Mouse (Mus musculus): ENCODE data around the gene Tcf19. TPM values are rescaled to one million over a fixed set of nuclear protein-coding genes. Genes with fewer than 3 reads are reported as not detected.
"Not testable (repeated sequence)": the region's sequence is repeated elsewhere in the genome, so short reads cannot be mapped to it uniquely, and the experiment has no call there.

The Tcf19 gene
- polyA plus RNA-seq, 1 experiment from 2014 or later: 53.4 TPM

DNA sequence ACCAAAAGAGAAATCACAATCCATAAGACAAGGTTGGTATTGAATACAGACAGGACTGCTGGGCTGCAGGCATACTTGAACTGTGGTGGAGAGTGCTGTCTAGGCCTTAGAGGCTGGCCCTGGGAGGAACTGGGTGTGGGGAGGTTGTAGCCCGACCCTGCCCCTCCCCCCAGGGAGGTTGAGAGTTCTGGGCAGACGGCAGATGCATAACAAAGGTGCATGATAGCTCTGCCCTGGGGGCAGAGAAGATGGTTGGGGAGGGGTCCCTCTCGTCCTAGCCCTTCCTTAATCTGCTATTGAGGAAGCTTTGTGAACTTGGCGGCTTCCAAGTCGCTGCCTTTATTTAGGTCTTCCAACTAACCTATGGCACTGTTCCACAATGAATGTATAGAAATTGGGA, 12.8 kb downstream of the Tcf19 start:
- Histone ChIP-seq H3K36me3 (replicated peaks) (no peaks in the 10 kb centered on the region), H3K4me1 (peaks cover 11% of the 10 kb centered on the region), H3K9ac (no peak overlapping the region), H3K9me3 (no peaks in the 10 kb centered on the region), H3K27ac (no peak overlapping the region), H3K4me2 (no peak overlapping the region), H3K27me3 (peaks cover 47% of the 10 kb centered on the region), H3K4me3 (replicated peaks) (no peak overlapping the region)
- WGBS: 18% methylated on average over 5 of the region's 5 CpGs
- ATAC-seq (ENCODE audit: low FRiP score): no peak

DNA sequence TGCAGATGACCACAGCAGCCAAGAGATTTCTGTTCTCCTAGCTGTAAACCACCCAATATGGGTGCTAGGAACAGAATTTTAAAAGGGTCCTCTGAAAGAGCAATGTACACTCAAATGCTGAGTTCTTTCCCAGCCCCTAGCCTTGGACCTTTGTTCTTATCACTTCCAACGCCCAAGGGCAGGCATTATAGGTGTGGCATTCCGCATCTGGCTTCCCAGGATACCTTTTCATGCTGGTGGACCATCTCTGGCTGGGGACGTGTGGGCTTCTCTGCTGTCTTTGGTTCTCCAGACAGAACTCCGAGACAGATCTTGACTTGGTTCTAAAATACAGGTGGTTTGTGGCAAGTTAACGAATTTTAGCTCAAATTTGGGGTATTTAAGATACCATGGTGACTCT, 13.9 kb downstream of the Tcf19 start:
- H3K27me3 ChIP-seq: peaks cover 39% of the 10 kb centered on the region
- WGBS: 45% methylated on average over 5 of the region's 5 CpGs
- no peak overlapping the region for H3K4me2 ChIP-seq
- ATAC-seq (ENCODE audit: low FRiP score): no peak
- H3K4me3 ChIP-seq (replicated peaks): no peak overlapping the region
- no peaks in the 10 kb centered on the region for H3K36me3 ChIP-seq (replicated peaks)
- no peak overlapping the region for H3K9ac ChIP-seq
- H3K4me1 ChIP-seq: peaks cover 11% of the 10 kb centered on the region
- no peaks in the 10 kb centered on the region for H3K9me3 ChIP-seq
- no peak overlapping the region for H3K27ac ChIP-seq

- ATAC-seq (ENCODE audit: low FRiP score): no peak
- Histone ChIP-seq H3K9ac (no peak overlapping the region), H3K27ac (no peak overlapping the region), H3K9me3 (no peaks in the 10 kb centered on the region), H3K36me3 (replicated peaks) (no peaks in the 10 kb centered on the region), H3K4me1 (peaks cover 11% of the 10 kb centered on the region), H3K27me3 (peaks cover 34% of the 10 kb centered on the region), H3K4me3 (replicated peaks) (no peak overlapping the region), H3K4me2 (no peak overlapping the region)
- WGBS: 3% methylated on average over 6 of the region's 6 CpGs
Observed at GRCm38 (mm10) chr17:35502226-35502625, 14.4 kb downstream of the Tcf19 start.

GRCm38 (mm10) chr17:35497124-35497523, 19.5 kb downstream of the Tcf19 start:
- H3K4me1 ChIP-seq: 0 out of 2 replicates have a peak, but pooled peaks cover under 1% of the 10 kb centered on the region
- H3K36me3 ChIP-seq (replicated peaks): no peaks in the 10 kb centered on the region
- WGBS: 95% methylated on average over 7 of the region's 7 CpGs
- ATAC-seq (ENCODE audit: low FRiP score): no peak
- no peak overlapping the region for H3K4me2 ChIP-seq
- no peak overlapping the region for H3K4me3 ChIP-seq (replicated peaks)
- no peaks in the 10 kb centered on the region for H3K27me3 ChIP-seq
- no peak overlapping the region for H3K9ac ChIP-seq
- no peak overlapping the region for H3K27ac ChIP-seq
- no peaks in the 10 kb centered on the region for H3K9me3 ChIP-seq

DNA sequence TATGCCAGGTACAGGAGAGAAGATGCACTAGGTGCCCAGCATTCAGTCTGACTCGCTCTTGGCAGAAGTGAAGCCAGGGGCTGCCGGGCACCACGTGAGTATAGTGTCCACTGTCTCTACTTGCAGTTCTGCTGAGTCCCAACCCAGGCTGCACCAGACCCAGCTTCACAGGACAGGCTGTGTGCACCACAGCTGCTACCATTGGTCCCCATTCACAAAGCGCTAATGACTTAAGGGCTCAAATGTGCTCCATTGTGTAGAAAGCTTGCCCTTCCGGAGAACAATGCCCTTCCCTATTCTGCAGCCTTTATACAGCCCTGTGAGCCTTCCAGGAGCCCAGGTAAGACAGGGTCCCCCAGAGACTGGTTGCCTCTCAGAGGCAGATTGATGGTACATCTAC, 26.3 kb downstream of the Tcf19 start:
- Histone ChIP-seq H3K36me3 (replicated peaks) (no peaks in the 10 kb centered on the region), H3K27ac (no peak overlapping the region), H3K4me2 (no peak overlapping the region), H3K9ac (no peak overlapping the region), H3K4me1 (no peaks in the 10 kb centered on the region), H3K9me3 (no peaks in the 10 kb centered on the region), H3K27me3 (peaks cover 6% of the 10 kb centered on the region; the same call in 1 of the 2 replicates), H3K4me3 (replicated peaks) (no peak overlapping the region)
- no peak for ATAC-seq (ENCODE audit: low FRiP score)
- WGBS: 46% methylated on average over 5 of the region's 5 CpGs

- ATAC-seq (ENCODE audit: low FRiP score): no peak
- H3K27me3 ChIP-seq: peaks cover 6% of the 10 kb centered on the region; the same call in 1 of the 2 replicates
- H3K27ac ChIP-seq: no peak overlapping the region
- H3K9me3 ChIP-seq: no peaks in the 10 kb centered on the region
- H3K4me1 ChIP-seq: no peaks in the 10 kb centered on the region
- H3K9ac ChIP-seq: no peak overlapping the region
- H3K4me3 ChIP-seq (replicated peaks): no peak overlapping the region
- H3K4me2 ChIP-seq: no peak overlapping the region
- H3K36me3 ChIP-seq (replicated peaks): no peaks in the 10 kb centered on the region
- WGBS: 95% methylated on average over 2 of the region's 2 CpGs
Observed at GRCm38 (mm10) chr17:35488041-35488440, 28.6 kb downstream of the Tcf19 start.

DNA sequence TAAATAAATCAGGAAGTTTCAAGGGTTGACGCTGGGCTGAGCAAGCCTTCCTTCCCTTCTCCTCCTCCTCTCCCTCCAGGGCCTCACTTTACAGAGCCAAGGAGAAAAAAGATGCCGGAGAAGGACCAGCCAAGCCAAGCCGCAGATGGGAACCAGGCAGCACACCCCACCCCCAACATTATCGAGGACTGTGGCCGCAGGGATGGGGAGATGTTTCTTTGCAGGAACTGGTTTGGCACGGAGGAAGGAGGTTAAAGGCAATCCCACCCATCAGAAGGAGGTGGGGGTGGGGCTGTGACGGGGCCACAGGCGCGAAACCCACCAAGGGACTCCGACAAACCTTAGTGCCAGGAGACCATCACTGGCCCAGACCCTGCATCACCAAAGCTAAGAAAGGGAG, 29.9 kb downstream of the Tcf19 start:
- 69% methylated on average over 10 of the region's 10 CpGs for WGBS
- Histone ChIP-seq H3K9me3 (no peaks in the 10 kb centered on the region), H3K4me1 (no peaks in the 10 kb centered on the region), H3K27ac (no peak overlapping the region), H3K4me2 (no peak overlapping the region), H3K36me3 (replicated peaks) (no peaks in the 10 kb centered on the region), H3K4me3 (replicated peaks) (no peak overlapping the region), H3K9ac (no peak overlapping the region), H3K27me3 (peaks cover 6% of the 10 kb centered on the region; the same call in 1 of the 2 replicates)
- no peak for ATAC-seq (ENCODE audit: low FRiP score)

- Histone ChIP-seq H3K4me2 (no peak overlapping the region), H3K27ac (no peak overlapping the region), H3K27me3 (peaks cover 5% of the 10 kb centered on the region; the same call in 1 of the 2 replicates), H3K4me1 (no peaks in the 10 kb centered on the region), H3K9ac (no peak overlapping the region), H3K36me3 (replicated peaks) (no peaks in the 10 kb centered on the region), H3K9me3 (no peaks in the 10 kb centered on the region), H3K4me3 (replicated peaks) (no peak overlapping the region)
- WGBS: 38% methylated on average over 4 of the region's 4 CpGs
- no peak for ATAC-seq (ENCODE audit: low FRiP score)
Observed at GRCm38 (mm10) chr17:35485702-35486101, 30.9 kb downstream of the Tcf19 start.

- no peak overlapping the region for H3K9ac ChIP-seq
- H3K27me3 ChIP-seq: no peaks in the 10 kb centered on the region
- H3K4me3 ChIP-seq (replicated peaks): no peak overlapping the region
- no peaks in the 10 kb centered on the region for H3K4me1 ChIP-seq
- 2% methylated on average over 9 of the region's 9 CpGs for WGBS
- no peaks in the 10 kb centered on the region for H3K9me3 ChIP-seq
- no peak for ATAC-seq (ENCODE audit: low FRiP score)
- no peak overlapping the region for H3K27ac ChIP-seq
- H3K4me2 ChIP-seq: no peak overlapping the region
- no peaks in the 10 kb centered on the region for H3K36me3 ChIP-seq (replicated peaks)
Observed at GRCm38 (mm10) chr17:35484066-35484465, 32.6 kb downstream of the Tcf19 start.

- Histone ChIP-seq H3K4me2 (peak within 1 kb of the TSS; percentile 73), H3K9ac (peak within 1 kb of the TSS; percentile 40; the same call in 1 of the 2 replicates), H3K36me3 (replicated peaks) (no peaks in the 10 kb centered on the region), H3K9me3 (no peaks in the 10 kb centered on the region), H3K27ac (no peak within 1 kb of the TSS), H3K4me3 (replicated peaks) (peak within 1 kb of the TSS; percentile 42), H3K27me3 (peaks cover 49% of the 10 kb centered on the region), H3K4me1 (peaks cover 9% of the 10 kb centered on the region)
- whole genome bisulfite sequencing: 1% methylated on average over 78 of the region's 80 CpGs
- no peak for ATAC-seq (ENCODE audit: low FRiP score)
Observed at GRCm38 (mm10) chr17:35469842-35470751, 46.5 kb downstream of the Tcf19 start, which contains the start of gene H2-Q10. Gene H2-Q10, plus strand, starts transcription at chr17:35470089.

GRCm38 (mm10) chr17:35468936-35469335, 47.7 kb downstream of the Tcf19 start:
- 70% methylated on average over 3 of the region's 3 CpGs for WGBS
- not testable (repeated sequence) for H3K4me3 ChIP-seq (replicated peaks); H3K27ac ChIP-seq; ATAC-seq (ENCODE audit: low FRiP score); H3K9ac ChIP-seq; H3K9me3 ChIP-seq; H3K36me3 ChIP-seq (replicated peaks); H3K4me1 ChIP-seq; H3K4me2 ChIP-seq
- H3K27me3 ChIP-seq: peaks cover 44% of the 10 kb centered on the region

- ATAC-seq (ENCODE audit: low FRiP score); H3K36me3 ChIP-seq (replicated peaks); H3K4me1 ChIP-seq; H3K9ac ChIP-seq; H3K4me3 ChIP-seq (replicated peaks); H3K27ac ChIP-seq; H3K9me3 ChIP-seq; H3K4me2 ChIP-seq: not testable (repeated sequence)
- WGBS: 12% methylated on average over 8 of the region's 8 CpGs
- H3K27me3 ChIP-seq: peaks cover 25% of the 10 kb centered on the region
Observed at GRCm38 (mm10) chr17:35465651-35466050, 51.0 kb downstream of the Tcf19 start.

Measured in forebrain, embryonic 12.5 days (tissue).